Mouse (Mus musculus) ES-E14 (cell line): ENCODE data around the gene Gipc2.

Source experiments
- HCFC1 ChIP-seq: IDR thresholded peaks from 2 replicates; pipeline ENCODE4 v1.6.1; 2012; ENCODE audit warnings: low read length, inconsistent platforms, borderline replicate concordance; ENCODE audit not compliant: insufficient read depth
- ZC3H11A ChIP-seq: IDR thresholded peaks from 2 replicates; pipeline ENCODE4 v1.6.1; 2012; ENCODE audit warnings: low read depth, mild to moderate bottlenecking, inconsistent platforms, low read length, borderline replicate concordance

DNA sequence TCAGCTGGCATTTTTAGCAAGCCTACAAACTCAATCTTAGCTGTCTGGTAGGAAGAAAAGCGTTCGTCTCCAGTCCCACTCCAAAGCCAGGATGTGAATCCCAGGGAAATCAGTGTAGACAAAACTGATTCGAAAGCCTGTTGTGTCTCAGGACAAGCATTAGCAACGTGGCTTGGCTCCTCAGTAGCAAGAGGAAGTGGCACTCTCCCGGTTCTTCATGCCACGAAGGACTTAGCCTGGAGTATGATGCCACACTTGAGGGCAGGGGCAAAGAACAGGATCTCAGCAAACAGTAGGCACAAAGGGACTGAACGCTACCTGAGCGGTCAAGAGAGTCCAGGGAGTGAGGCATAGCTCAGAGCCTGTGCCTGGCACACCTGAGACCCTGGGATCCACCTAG lies 53.4 kb downstream of the Gipc2 start:
- TF ChIP-seq HCFC1 (no peak), ZC3H11A (no peak)
